Mouse (Mus musculus) adrenal gland, adult (tissue): ENCODE measurements at regions not wholly inside any gene's neighbourhood (a gene's known extent, or its start where the extent isn't known, plus 50 kb on each side); places are given as distances from the start of the nearest gene placed in this dataset.
A peak's percentile ranks its signal among the peaks of the same experiment; 100 is the strongest.
"Not testable (repeated sequence)": the region's sequence is repeated elsewhere in the genome, so short reads cannot be mapped to it uniquely, and the experiment has no call there.

Experiments
- DNase-seq, 2 experiments: peaks; one replicate each; pipeline ENCODE4 v3.0.0; 2022 to 2023; ENCODE audit warnings: low spot score in 1 of 2; ENCODE audit not compliant: inconsistent age in 2 of 2

DNA sequence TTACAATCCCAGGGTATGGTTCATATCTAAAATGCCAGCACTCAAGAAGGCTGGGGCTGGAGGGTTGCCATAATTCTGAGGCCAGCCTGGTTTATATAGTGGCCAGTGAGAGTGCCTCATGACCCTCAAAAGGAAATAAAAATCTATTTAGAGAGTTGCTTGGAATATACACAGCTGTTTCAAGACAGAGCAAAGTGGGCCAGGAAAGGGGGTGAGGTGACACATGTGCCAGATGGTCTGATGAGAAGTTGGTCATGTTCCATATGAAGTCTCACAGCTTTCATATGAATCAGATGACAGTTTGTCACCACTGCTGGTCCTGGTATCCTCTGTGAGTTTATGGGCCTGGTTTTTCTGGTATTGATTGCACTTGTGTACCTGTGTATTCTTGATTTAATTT is 261.5 kb upstream of the Ube2e3 start:
- no peak for DNase-seq

GRCm38 (mm10) chr2:78600753-78601152 is 267.2 kb upstream of the Ube2e3 start:
- no peak for DNase-seq

DNA sequence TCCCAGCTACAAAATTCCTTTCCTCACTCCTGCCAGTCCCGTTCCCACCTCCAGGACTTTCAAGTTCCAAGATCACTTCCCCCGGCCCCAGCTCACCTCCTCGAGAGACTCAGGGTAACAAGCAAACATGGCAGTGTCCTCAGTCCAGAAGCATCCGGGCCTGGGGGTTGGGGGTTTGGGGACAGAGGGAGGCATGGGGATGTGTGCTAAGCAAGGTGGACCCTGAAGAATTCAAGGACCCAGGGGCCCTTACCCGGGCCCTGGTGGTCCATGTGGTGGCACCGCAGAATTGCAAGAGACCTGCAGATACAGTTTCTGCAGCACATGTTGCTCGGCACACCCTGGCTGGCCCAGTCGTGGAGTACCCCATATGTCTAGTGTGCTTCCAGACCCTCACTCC is 269.9 kb upstream of the Ube2e3 start:
- DNase-seq: no peak

- DNase-seq: peak; percentile 38 to 73
Observed at GRCm38 (mm10) chr2:78596251-78596650, 271.7 kb upstream of the Ube2e3 start.

DNA sequence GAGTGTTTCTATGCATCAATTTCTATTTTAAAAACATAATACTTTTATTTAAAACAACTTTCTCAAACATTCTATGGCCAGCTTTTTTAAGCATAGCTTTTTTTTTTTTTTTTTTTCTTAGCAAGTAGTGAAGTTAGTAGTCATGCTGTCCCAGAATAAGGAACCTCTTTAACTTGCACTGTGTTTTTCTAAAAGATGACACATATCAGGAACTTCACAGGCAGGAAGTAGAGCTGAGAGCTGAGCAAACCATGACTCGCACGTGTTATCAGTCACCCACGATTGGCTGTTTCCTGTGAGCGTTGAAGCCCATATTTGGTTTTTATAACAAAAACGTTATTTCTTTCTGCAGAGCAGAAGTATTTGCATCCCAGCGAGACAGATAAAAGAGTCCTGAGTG is 287.9 kb upstream of the Ube2e3 start:
- no peak for DNase-seq

DNA sequence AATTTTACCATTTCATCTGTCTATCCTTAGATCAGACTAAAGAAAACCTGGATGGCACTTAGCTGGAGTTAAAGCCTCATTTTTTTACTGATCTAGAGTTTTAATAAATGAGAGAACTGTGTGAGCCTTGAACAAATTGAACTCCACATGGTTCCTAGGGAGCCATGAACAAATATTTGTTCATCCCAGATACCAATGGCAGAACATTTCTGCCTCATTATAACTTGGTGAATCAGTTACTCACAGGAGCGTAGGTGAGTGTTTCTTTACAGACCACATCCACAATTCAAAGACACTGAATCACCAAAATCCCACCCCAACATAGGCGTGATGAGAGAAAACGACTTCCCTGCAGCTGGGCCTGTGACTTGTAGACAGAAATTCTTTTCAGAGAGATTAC is 295.4 kb upstream of the Ube2e3 start:
- DNase-seq: no peak

DNA sequence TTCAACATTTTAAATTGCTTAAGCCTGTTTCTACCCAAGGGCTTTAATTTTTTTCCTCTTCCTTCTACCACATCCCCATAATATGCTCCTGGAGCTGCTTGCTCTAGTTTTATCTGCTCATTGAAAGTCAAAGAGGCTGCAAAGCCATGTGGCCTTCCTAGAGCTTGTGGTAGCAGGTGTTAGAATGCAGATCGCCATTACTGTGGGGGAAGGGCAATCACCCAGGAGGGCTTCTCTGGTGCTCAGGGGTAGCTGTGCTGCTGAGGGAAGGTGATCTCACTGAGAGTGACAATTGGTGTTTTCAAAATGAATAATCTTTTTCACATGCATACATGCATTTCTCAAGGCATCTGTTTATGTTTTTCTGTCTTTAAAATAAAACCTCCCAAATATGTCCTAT is 309.8 kb upstream of the Ube2e3 start:
- DNase-seq: no peak

DNA sequence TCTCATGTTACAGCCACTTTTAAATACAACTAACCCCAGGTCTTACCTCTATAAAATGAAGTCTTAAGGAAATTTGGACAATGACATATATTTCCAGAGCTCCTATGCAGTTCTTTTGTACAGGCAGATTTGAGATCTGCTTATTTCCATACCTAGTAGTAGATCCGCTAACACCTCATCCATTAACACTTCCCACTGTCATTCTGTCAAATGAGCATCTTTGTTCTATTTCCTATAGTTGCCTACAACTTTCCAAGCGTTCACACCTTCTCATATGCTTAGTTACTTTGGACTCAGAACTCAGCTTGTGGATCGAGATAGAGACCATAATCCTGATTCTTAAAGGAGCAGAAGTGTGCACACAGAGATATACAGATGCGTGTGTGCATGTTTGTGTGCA is 316.8 kb upstream of the Ube2e3 start:
- DNase-seq: no peak

DNA sequence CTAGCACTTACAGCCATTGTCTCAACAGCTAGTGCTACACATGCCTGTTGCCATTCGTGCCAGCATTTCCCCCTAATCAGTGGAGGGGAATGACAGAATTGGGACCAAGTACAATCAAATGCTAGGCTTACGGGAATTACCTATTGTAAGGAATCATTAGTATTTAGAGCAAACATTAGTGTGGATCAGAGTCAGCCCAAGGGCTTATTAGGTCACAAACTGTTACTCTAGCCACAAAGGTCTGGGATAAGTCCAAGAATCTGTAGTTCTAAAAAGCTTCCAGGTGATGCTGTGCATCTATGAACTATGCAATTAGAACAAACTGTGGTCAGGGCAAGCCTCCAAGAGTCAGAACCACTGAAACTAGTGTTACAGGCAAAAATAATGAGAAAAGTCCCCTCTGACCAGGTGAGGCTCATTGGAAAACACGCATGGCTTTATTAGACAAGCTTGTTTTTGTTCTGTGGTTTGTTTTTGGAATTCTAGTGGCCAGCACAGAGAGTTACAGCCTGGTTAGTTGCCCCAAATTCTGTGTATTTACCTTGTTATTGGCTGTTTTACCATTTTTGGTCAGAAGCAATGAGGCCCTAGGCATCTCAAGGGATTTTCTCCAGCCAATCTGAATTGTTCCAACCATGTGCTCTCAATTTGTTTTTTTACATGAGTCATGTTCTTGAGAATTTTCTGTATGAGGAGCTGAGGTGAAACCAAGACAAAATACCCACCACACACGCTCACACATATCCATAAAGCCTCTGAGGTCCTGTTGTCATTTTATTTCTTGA is 319.0 kb upstream of the Ube2e3 start:
- DNase-seq: no peak

- peak; percentile 83 to 92 for DNase-seq
Observed at GRCm38 (mm10) chr2:78547286-78547685, 320.6 kb upstream of the Ube2e3 start.

DNA sequence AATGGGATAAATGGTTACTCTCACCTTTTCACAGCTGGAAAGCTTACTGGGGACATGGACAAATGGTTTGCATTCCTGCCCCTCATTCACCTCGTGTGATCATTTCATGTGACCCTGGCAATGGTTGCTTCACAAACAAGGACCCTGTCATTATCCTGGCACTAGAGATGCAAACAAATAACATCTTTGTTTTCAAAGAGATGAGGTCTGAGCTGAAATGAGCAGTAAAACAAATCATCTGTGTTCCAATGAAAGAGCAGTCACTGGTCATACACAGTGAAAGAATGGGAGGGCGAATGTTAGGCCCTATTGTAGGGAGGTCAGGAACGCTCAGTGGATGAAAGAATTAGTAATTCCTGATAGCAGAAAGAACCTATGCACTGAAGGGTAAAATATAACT is 327.5 kb upstream of the Ube2e3 start:
- DNase-seq: no peak

DNA sequence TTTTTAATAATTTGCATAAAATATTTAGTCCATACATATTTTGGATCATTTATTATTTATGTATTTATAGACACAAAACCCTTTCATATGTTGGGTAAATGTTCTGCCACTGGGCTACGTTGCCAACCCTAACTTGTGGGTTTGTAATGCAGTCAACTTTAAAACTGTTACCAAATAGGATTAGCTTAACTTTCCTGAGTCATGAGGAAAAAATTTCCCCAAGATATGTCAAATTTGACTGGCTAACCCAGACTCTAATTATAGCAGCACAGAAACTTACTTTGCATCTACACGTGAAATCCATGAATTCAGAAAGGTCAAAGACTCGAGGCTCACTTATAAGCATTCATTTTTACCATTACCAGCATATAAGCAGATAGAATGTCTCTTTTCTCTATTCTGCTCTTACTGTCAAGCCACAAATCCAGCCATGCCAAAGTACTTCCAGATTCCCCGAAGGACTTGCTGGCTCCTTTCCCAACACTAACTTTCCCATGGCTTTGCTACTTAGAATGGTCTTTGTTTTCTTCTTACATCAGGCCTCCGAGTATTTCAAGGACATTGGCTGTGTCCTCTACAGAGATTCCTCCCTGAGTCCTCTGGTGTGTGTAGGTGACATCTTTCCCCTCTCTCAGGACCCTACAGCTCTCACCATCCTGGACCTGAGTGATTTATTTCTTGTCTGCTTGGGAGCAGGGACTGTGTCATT is 328.2 kb upstream of the Ube2e3 start:
- peak in 1 of 2 experiments; percentile 36 for DNase-seq

DNA sequence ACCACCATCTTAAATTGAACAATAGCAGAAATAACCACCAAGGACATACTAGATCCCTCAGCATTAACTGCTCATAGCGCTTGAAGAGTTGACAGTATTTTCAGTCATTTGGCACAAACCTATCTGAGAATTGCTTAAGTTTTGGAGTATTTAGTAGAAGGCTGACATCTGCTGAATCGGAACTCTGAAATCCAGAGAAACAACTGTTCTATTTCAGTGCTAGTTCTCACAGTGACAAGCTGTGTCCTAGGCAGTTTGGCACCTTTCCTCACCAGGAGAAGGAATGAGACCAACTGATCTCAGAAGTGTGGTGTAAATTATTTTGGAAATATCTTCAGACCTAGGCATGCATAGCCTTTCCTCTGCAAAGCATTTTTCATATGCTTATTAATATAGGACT is 330.4 kb upstream of the Ube2e3 start:
- no peak for DNase-seq

GRCm38 (mm10) chr2:78533881-78534280 is 334.0 kb upstream of the Ube2e3 start:
- DNase-seq: not testable (repeated sequence)

DNA sequence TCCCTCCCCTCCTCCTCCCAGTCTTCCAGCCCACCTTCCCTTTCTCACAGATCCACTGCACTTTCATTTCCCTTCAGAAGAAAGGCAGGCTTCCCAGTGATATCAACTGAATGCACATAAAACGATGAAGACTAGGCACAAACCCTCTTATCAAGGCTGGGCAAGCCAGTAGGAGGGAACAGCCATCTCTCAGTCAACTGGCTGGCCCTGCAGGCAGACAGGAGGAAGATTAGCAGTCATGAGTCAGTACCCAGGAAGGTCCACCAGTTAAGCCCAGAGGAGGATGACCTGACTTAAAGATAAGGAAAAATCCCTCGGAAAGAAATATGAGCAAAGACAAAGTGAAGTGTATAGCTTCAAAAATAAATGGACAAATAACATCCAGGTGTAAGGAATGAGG is 337.4 kb upstream of the Ube2e3 start:
- DNase-seq: peak in 1 of 2 experiments; percentile 47

DNA sequence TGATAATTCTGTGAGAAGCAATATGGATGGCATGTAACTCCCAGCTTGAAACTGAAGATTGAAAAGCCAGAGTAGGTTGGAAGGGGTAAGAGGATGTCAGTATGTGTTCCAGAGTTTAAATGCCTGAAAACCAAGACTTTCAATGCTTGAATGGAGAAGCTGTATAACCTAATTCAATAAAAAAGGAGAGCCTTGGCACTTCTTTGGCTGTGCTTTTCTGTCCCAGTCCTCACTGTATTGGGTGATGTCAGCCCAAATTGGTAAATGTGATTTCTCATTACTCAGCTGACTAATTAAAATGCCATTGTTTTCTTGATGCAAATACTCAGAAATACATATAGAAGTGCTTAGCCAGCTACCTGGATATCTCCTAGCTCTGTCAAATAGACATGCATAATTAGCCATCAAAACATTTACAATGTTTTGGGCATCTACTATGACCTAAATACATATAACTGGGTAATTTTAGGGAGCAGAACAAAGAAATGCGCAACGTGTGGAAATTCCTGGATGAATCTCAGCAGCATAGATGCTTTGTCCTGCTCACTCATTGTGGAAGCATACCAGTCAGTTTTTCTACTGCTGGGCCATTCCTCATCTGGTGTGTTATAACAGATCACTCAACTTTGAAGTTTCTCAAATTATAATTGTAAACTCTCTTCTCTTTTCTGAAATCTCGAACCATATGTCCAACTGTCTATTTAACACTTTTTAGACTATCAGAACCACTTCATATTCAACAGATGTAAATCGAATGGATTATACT is 347.5 kb upstream of the Ube2e3 start:
- DNase-seq: no peak

- DNase-seq: no peak
Observed at GRCm38 (mm10) chr2:78493115-78493514, 374.8 kb upstream of the Ube2e3 start.

GRCm38 (mm10) chr2:78480036-78480435 is 387.9 kb upstream of the Ube2e3 start:
- no peak for DNase-seq

DNA sequence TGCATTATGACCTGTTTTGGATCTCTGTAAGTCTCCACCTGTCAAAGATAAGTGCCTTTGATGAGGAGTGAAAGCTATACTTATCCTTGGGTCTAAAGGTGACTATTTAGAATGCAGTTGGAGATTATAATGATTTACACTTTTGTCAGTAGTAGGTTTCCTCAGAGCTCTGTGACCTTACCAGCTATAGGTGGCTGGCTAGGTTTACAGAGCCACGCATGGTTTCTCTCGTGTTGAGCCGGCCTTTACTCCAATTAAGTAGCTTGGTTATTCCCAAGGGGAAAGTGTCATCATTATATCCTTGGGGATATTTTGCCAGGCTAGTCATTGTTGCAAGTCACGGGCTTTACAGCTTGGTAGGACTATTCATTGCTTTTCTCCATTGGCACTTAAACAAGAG is 408.5 kb upstream of the Ube2e3 start:
- no peak for DNase-seq

DNA sequence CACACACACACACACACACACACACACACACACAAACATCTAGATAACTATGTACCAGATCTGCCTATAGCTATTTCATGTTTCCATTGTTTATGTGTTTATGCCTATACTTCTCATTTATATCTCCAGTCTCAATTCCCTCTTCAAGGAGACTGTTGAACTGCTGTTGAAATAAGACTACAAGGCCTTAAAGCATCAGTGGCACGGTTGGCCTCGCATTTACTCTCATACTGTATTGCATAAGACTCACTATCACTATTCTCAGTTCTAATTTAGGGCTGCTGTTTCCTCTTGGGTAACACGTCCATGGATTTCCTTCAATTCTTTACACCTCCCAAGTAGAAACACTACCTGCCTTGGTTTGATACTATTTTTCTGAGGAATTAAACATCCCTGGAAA is 414.5 kb upstream of the Ube2e3 start:
- no peak for DNase-seq

- DNase-seq: no peak
Observed at GRCm38 (mm10) chr2:78436816-78437215, 431.1 kb upstream of the Ube2e3 start.

GRCm38 (mm10) chr2:78435071-78435470 is 432.9 kb upstream of the Ube2e3 start:
- DNase-seq: no peak
